ENCODE assay signal across 15 mouse cellular contexts in the genomic region with DNA sequence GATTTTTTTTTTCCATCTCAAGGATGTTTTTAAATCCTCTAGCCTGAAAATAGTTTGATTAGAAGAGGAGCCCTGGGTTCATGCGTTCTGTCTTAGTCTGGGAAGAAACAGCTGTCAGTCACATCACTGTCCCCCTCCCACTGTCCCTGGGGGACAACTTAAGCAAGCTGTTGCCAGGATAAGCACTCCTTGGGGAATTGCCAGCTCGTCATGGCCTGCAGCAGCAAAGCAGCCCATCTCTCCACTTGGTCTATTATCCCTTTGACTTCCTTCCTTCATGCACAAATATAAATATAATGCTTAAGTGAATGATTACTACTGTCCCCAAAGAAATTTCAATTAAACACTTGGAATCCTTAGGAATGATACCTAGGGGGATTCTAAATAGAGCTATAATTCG.
DNase-seq lines count a peak whose midpoint lies in the region; ATAC-seq lines count a peak whose summit lies in the region.
"Had no signal": no experiment of that assay in that cellular context is flagged by ENCODE, and none has a peak within 500 bp of the region (broad histone marks: within the 10 kb centered on the region; RNA-seq: fewer than 3 reads in every experiment).

No protein-coding gene starts in this region.

- no peak overlapping the region for H3K27ac ChIP-seq in hindbrain, embryonic 14.5 days
- no peak overlapping the region for H3K27ac ChIP-seq in hindbrain, embryonic 16.5 days (ENCODE audit: low read depth, low read length)
- H3K27ac ChIP-seq in midbrain, embryonic 13.5 days: peak overlapping the region; percentile 41; the same call in 1 of the 2 replicates
- H3K27ac ChIP-seq in midbrain, embryonic 11.5 days (ENCODE audit: low read depth, low read length): no peak overlapping the region
- H3K27ac ChIP-seq in midbrain, embryonic 15.5 days: 0 out of 2 replicates have a peak overlapping the region, but pooled peaks have one; percentile 42
- H3K27ac ChIP-seq: embryonic facial prominence, embryonic 13.5 days; hindbrain, embryonic 10.5 days; macrophage had no signal

- H3K4me2 ChIP-seq in hindbrain, embryonic 14.5 days (replicated peaks): no peak overlapping the region
- H3K4me2 ChIP-seq in hindbrain, embryonic 16.5 days (ENCODE audit: low read length): no peak overlapping the region
- no peak overlapping the region for H3K4me2 ChIP-seq in midbrain, embryonic 13.5 days (replicated peaks)
- no peak overlapping the region for H3K4me2 ChIP-seq in midbrain, embryonic 11.5 days
- H3K4me2 ChIP-seq in midbrain, embryonic 15.5 days: no peak overlapping the region
- H3K4me2 ChIP-seq: embryonic facial prominence, embryonic 13.5 days had no signal

- H3K4me3 ChIP-seq in hindbrain, embryonic 14.5 days (replicated peaks; ENCODE audit: low read length): no peak overlapping the region
- H3K4me3 ChIP-seq in hindbrain, embryonic 16.5 days (ENCODE audit: low read length): no peak overlapping the region
- H3K4me3 ChIP-seq in midbrain, embryonic 13.5 days (replicated peaks): no peak overlapping the region
- H3K4me3 ChIP-seq in midbrain, embryonic 11.5 days (ENCODE audit: low read depth, low read length): no peak overlapping the region
- no peak overlapping the region for H3K4me3 ChIP-seq in midbrain, embryonic 15.5 days
- H3K4me3 ChIP-seq: embryonic facial prominence, embryonic 13.5 days; hindbrain, embryonic 10.5 days had no signal

- no peaks in the 10 kb centered on the region for H3K4me1 ChIP-seq in hindbrain, embryonic 14.5 days (replicated peaks; ENCODE audit: control insufficient read depth, insufficient read depth, low read length)
- H3K4me1 ChIP-seq in hindbrain, embryonic 16.5 days (ENCODE audit: control insufficient read depth, insufficient read depth, low read depth, low read length): no peaks in the 10 kb centered on the region
- peaks cover 31% of the 10 kb centered on the region for H3K4me1 ChIP-seq in midbrain, embryonic 13.5 days (replicated peaks)
- H3K4me1 ChIP-seq in midbrain, embryonic 11.5 days (ENCODE audit: control insufficient read depth, insufficient read depth, low read length): no peaks in the 10 kb centered on the region
- peaks cover 24% of the 10 kb centered on the region for H3K4me1 ChIP-seq in midbrain, embryonic 15.5 days
- H3K4me1 ChIP-seq: embryonic facial prominence, embryonic 13.5 days had no signal

- DNase-seq in hindbrain, embryonic 14.5 days (ENCODE audit: low spot score): peak; percentile 58
- DNase-seq in midbrain, embryonic 11.5 days (ENCODE audit: low spot score, missing footprints): no peak
- peak; percentile 62 for DNase-seq in retina, postnatal 1 day
- DNase-seq in thymus, postnatal 0 days (ENCODE audit: low spot score): no peak
- DNase-seq: adrenal gland, postnatal 14 days; cerebellum, postnatal 36 days; kidney, adult 11 months; thymus, adult 18-20 months had no signal

- H3K36me3 ChIP-seq in hindbrain, embryonic 14.5 days (replicated peaks; ENCODE audit: control insufficient read depth, insufficient read depth): no peaks in the 10 kb centered on the region
- no peaks in the 10 kb centered on the region for H3K36me3 ChIP-seq in hindbrain, embryonic 16.5 days (ENCODE audit: control insufficient read depth, insufficient read depth, low read length)
- no peaks in the 10 kb centered on the region for H3K36me3 ChIP-seq in midbrain, embryonic 13.5 days
- H3K36me3 ChIP-seq in midbrain, embryonic 11.5 days (ENCODE audit: control insufficient read depth, insufficient read depth, low read length): no peaks in the 10 kb centered on the region
- no peaks in the 10 kb centered on the region for H3K36me3 ChIP-seq in midbrain, embryonic 15.5 days (replicated peaks)
- H3K36me3 ChIP-seq: embryonic facial prominence, embryonic 13.5 days; G1E; hindbrain, embryonic 10.5 days had no signal

- H3K9ac ChIP-seq in hindbrain, embryonic 14.5 days: no peak overlapping the region
- H3K9ac ChIP-seq in hindbrain, embryonic 16.5 days (ENCODE audit: low read depth, low read length): no peak overlapping the region
- H3K9ac ChIP-seq in midbrain, embryonic 13.5 days (replicated peaks): no peak overlapping the region
- no peak overlapping the region for H3K9ac ChIP-seq in midbrain, embryonic 11.5 days (ENCODE audit: low read length)
- H3K9ac ChIP-seq in midbrain, embryonic 15.5 days: no peak overlapping the region
- H3K9ac ChIP-seq: embryonic facial prominence, embryonic 13.5 days had no signal

- H3K9me3 ChIP-seq in hindbrain, embryonic 14.5 days (ENCODE audit: control insufficient read depth, low read length): no peaks in the 10 kb centered on the region
- no peaks in the 10 kb centered on the region for H3K9me3 ChIP-seq in hindbrain, embryonic 16.5 days (ENCODE audit: control insufficient read depth, low read length)
- H3K9me3 ChIP-seq in midbrain, embryonic 13.5 days: no peaks in the 10 kb centered on the region
- H3K9me3 ChIP-seq in midbrain, embryonic 11.5 days (ENCODE audit: control insufficient read depth, low read length): no peaks in the 10 kb centered on the region
- no peaks in the 10 kb centered on the region for H3K9me3 ChIP-seq in midbrain, embryonic 15.5 days
- H3K9me3 ChIP-seq: embryonic facial prominence, embryonic 13.5 days; G1E; hindbrain, embryonic 10.5 days had no signal

- peak; percentile 60; the same call in 1 of the 2 replicates for ATAC-seq in hindbrain, embryonic 14.5 days (ENCODE audit: low FRiP score)
- no peak for ATAC-seq in hindbrain, embryonic 16.5 days
- ATAC-seq in midbrain, embryonic 13.5 days: peak; percentile 56; the same call in 1 of the 2 replicates
- no peak for ATAC-seq in midbrain, embryonic 11.5 days (ENCODE audit: low FRiP score)
- ATAC-seq in midbrain, embryonic 15.5 days (replicated peaks): no peak

- WGBS in hindbrain, embryonic 14.5 days: 22% methylated on average over 3 of the region's 3 CpGs
- 28% methylated on average over 3 of the region's 3 CpGs for WGBS in hindbrain, embryonic 16.5 days
- 26% methylated on average over 3 of the region's 3 CpGs for WGBS in midbrain, embryonic 13.5 days
- WGBS in midbrain, embryonic 11.5 days: 37% methylated on average over 3 of the region's 3 CpGs
- 25% methylated on average over 3 of the region's 3 CpGs for WGBS in midbrain, embryonic 15.5 days

- H3K27me3 ChIP-seq in hindbrain, embryonic 14.5 days (ENCODE audit: control insufficient read depth, insufficient read depth, low read length): no peaks in the 10 kb centered on the region
- no peaks in the 10 kb centered on the region for H3K27me3 ChIP-seq in hindbrain, embryonic 16.5 days (replicated peaks; ENCODE audit: control insufficient read depth, insufficient read depth, low read length)
- no peaks in the 10 kb centered on the region for H3K27me3 ChIP-seq in midbrain, embryonic 13.5 days
- H3K27me3 ChIP-seq in midbrain, embryonic 11.5 days (ENCODE audit: control insufficient read depth, insufficient read depth, low read length): no peaks in the 10 kb centered on the region
- H3K27me3 ChIP-seq in midbrain, embryonic 15.5 days (replicated peaks): no peaks in the 10 kb centered on the region
- H3K27me3 ChIP-seq: embryonic facial prominence, embryonic 13.5 days had no signal

Comparison
In these comparisons a context has a peak if more than half of its experiments do, and no peak if none do; other contexts are left out.
1. ATAC-seq: peak in hindbrain, embryonic 14.5 days (single experiment) and midbrain, embryonic 13.5 days (single experiment); none in hindbrain, embryonic 16.5 days (single experiment), midbrain, embryonic 11.5 days (single experiment) and midbrain, embryonic 15.5 days (single experiment).
2. H3K27ac ChIP-seq: peak in midbrain, embryonic 13.5 days (single experiment) and midbrain, embryonic 15.5 days (single experiment); none in hindbrain, embryonic 14.5 days (single experiment), hindbrain, embryonic 16.5 days (single experiment) and midbrain, embryonic 11.5 days (single experiment).
3. DNase-seq: peak in hindbrain, embryonic 14.5 days (single experiment) and retina, postnatal 1 day (single experiment); none in midbrain, embryonic 11.5 days (single experiment) and thymus, postnatal 0 days (single experiment).